Mouse (Mus musculus): Measurements from ENCODE around the gene Ldlr. TPM values are rescaled to one million over a fixed set of nuclear protein-coding genes. Genes with fewer than 3 reads are reported as not detected.
"Not testable (repeated sequence)": the region's sequence is repeated elsewhere in the genome, so short reads cannot be mapped to it uniquely, and the experiment has no call there.

Ldlr gene
- total RNA-seq, 2 experiments from 2014 or later = 9.0 to 13.1 TPM

DNA sequence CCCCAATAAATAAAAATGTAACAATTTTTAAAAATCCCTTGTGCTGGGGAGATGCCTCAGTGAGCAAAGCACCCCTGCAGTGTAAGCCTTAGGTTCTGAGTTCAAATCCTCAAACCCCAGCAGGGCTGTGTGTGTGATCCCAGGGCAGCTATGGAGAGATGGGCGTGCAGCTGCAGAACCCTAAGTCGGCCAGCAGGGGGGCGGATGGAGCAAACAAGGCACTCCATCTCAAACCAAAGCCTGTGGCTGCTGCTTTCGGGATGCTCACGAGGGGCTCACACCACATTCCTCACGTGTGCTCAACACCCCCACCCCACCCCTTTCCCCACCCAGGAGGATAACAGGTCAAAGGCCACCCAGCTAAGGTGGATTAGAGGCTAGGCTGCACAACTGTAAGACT lies 63.6 kb downstream of the Ldlr start:
- peak; percentile 87 for ATAC-seq (replicated peaks; ENCODE audit: poor library complexity, severe bottlenecking)

GRCm38 (mm10) chr9:21787654-21788053 lies 64.4 kb downstream of the Ldlr start:
- no peak for ATAC-seq (replicated peaks; ENCODE audit: poor library complexity, severe bottlenecking)

DNA sequence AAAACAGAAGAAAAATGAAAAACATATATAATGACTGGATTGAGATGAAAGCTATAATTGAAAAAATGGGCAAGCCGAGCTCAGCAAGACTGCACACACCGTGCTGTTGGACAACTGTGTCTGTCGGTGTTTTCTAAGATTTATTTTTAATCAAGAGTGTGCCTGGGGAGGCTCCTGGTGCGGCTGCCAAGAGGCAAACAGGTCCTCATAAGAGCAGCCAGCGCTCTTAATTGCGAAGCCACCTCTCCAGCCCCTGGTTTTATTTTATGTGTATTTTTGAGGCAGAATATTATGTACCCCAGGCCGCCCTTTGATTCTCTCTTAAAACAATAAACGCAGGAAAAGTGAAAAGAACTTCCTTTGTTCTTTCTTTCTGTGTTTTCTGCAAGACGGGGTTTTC lies 65.0 kb downstream of the Ldlr start:
- ATAC-seq (replicated peaks; ENCODE audit: poor library complexity, severe bottlenecking) = no peak

DNA sequence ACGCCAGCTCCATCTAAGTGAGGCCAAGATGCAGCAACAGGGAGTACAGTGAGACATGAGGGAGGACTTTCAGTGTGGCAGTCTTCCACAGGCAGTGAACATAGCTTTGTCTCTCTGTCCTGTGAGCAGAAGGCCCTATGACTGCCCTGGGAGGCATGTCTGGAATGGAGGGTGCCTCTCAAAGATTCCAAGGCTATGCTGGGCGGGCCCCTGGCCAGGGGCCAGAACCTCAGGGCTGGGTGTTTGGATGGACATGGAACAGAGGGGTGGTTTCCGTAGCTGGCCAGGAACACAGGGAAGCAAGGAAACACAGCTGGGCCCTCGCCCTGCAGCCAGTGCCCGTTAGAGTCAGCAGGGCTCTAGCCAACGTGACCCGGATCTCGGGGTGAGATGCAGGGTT lies 68.6 kb downstream of the Ldlr start:
- ATAC-seq (replicated peaks; ENCODE audit: poor library complexity, severe bottlenecking) = no peak

- ATAC-seq (replicated peaks; ENCODE audit: poor library complexity, severe bottlenecking) = peak; percentile 66
Observed at GRCm38 (mm10) chr9:21792644-21793043, 69.4 kb downstream of the Ldlr start.

DNA sequence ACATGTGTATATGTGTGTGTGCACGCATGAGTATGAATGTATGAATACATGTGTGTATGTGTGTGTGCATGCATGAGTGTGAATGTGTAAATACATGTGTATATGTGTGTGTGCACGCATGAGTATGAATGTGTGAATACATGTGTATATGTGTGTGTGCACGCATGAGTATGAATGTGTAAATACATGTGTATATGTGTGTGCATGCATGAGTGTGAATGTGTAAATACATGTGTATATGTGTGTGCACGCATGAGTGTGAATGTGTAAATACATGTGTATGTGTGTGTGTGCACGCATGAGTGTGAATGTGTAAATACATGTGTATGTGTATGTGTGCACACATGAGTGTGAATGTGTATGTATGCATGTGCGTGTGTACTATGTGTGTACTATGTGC lies 70.2 kb downstream of the Ldlr start:
- ATAC-seq (replicated peaks; ENCODE audit: poor library complexity, severe bottlenecking) = not testable (repeated sequence)

DNA sequence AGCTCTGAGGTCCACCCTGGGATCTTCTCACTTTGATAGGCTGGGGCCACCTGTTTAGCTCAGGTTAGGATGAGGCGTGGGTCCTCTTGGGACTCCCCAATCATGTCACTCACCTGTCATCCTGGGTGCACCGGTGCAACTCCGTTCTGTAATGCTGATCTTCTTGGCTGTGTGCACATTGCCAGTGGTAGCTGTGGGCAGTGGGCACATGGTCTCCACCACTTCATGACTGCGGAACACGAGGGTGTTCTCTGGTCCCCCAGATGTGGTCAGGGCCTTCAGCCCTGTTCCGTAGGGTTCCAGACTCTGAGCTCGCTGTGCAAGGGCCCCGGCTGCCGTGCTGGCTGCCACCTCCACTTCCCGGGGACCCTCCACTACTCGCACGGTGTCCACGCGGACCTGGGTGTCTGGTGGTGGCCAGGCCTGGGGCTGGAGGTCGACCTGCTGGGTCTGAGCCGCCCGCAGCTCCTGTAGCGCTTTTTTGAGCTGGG lies 71.1 kb downstream of the Ldlr start:
- no peak for ATAC-seq (replicated peaks; ENCODE audit: poor library complexity, severe bottlenecking)

GRCm38 (mm10) chr9:21794925-21795324 lies 71.6 kb downstream of the Ldlr start:
- no peak for ATAC-seq (replicated peaks; ENCODE audit: poor library complexity, severe bottlenecking)

GRCm38 (mm10) chr9:21795579-21795978 lies 72.3 kb downstream of the Ldlr start:
- no peak for ATAC-seq (replicated peaks; ENCODE audit: poor library complexity, severe bottlenecking)

DNA sequence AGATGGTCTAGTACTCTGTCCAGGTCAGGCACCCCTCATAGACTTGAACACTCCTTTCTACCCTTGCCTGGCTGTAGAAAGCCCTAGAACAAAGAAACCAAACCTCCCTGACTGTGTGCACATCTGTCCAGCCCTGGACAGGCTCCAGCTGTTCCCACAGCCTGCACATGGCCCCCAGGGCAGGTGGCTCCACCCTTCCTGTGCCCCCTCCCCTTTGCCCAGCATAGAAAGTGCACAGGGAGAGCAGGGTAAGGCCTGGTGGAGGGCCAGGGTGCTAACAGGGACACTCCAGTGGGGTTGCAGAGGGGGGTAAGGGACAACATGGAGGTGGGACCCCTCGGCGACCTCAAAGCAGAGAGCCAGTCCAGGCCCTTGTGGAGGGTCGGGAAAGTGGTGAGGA lies 73.0 kb downstream of the Ldlr start:
- ATAC-seq (replicated peaks; ENCODE audit: poor library complexity, severe bottlenecking) = no peak

DNA sequence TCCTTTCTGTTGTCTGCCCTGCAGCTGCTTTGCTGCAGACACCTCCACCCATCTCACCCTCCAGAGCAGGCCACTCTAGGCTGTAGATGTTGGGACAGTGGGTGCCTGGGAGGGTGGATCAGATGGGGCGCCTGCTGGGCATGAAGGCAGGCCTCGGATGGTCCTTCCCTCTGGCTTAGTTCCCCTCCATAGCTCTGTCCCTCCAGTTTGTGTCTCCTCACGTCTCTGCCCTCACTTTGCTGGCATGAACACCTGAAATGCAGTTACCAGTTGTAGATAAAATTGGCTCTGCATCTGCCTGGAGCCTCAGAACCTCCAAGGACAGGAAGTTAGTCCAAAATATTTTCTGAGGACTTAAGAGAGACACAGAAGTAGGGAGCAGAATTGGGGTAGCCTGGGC lies 73.6 kb downstream of the Ldlr start:
- no peak for ATAC-seq (replicated peaks; ENCODE audit: poor library complexity, severe bottlenecking)

- ATAC-seq (replicated peaks; ENCODE audit: poor library complexity, severe bottlenecking) = peak; percentile 9; the same call in 1 of the 2 replicates
Observed at GRCm38 (mm10) chr9:21797921-21798344, 74.7 kb downstream of the Ldlr start.

DNA sequence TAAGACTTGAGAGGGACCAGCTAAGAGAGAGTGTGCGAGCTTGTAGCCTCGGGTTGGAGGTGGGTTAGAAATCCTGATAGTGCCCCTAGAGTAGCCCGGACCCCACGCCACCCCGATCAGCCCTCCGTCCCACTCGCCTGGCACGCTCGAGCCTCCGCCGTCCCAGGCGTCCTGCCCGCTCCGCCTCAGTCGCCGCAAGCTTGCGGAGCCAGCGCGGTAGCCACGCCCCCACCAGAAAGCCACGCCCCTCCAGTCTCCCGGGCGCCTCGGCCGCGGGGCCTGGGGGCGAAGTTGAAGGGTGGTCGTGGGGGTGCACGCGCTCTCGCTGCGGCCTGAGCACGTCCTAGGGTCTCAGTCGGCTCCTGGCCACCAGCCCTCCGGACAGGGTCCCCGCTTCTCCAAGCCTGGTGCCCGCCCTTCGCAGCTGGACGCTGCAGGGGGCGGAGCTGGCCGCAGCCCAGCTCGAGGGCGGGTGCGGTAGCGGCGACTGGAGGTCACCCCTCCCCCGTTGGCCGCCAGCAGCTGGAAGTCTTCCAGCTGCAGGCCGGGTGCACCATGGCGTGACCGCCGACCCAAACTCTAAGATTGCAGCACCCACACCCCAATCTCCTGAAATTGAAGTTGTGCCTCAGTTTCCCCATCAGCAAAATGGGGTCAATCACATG lies 75.2 kb downstream of the Ldlr start, which contains the start of gene Kank2:
TSS of gene Kank2 (minus strand) at position 400 of the 665 bp plus-strand sequence.
- ATAC-seq (replicated peaks; ENCODE audit: poor library complexity, severe bottlenecking) = peak; percentile 80

- ATAC-seq (replicated peaks; ENCODE audit: poor library complexity, severe bottlenecking) = no peak
Observed at GRCm38 (mm10) chr9:21799010-21799350, 75.7 kb downstream of the Ldlr start.

Other genes with a start within 250 kb of the Ldlr start
- 8.4 and 13.9 TPM in 2 replicates for gene Tmed1, start 213.2 kb upstream of the Ldlr start, total RNA-seq (2014; fragmentation: Nextera tagmentation)
- 17.4 and 23.6 TPM in 2 replicates for gene Tmed1, start 213.2 kb upstream of the Ldlr start, total RNA-seq (2017)
- gene AB124611, start 197.3 kb upstream of the Ldlr start, total RNA-seq (2014; fragmentation: Nextera tagmentation) = 17.1 and 27.3 TPM in 2 replicates
- 20.5 and 24.1 TPM in 2 replicates for gene AB124611, start 197.3 kb upstream of the Ldlr start, total RNA-seq (2017)
- gene Carm1, start 176.6 kb upstream of the Ldlr start, total RNA-seq (2014; fragmentation: Nextera tagmentation) = 65.9 and 81.6 TPM in 2 replicates
- gene Carm1, start 176.6 kb upstream of the Ldlr start, total RNA-seq (2017) = 17.0 and 27.3 TPM in 2 replicates
- gene Timm29, start 130.8 kb upstream of the Ldlr start, total RNA-seq (2014; fragmentation: Nextera tagmentation) = 37.5 and 39.9 TPM in 2 replicates
- gene Timm29, start 130.8 kb upstream of the Ldlr start, total RNA-seq (2017) = 51.6 and 59.1 TPM in 2 replicates
- 16.2 and 19.9 TPM in 2 replicates for gene Yipf2, start 130.7 kb upstream of the Ldlr start, total RNA-seq (2014; fragmentation: Nextera tagmentation)
- 12.2 and 18.2 TPM in 2 replicates for gene Yipf2, start 130.7 kb upstream of the Ldlr start, total RNA-seq (2017)
- gene Smarca4, start 107.3 kb upstream of the Ldlr start, total RNA-seq (2014; fragmentation: Nextera tagmentation) = 60.6 and 67.8 TPM in 2 replicates
- 58.6 and 60.7 TPM in 2 replicates for gene Smarca4, start 107.3 kb upstream of the Ldlr start, total RNA-seq (2017)
- 31.4 and 46.5 TPM in 2 replicates for gene Spc24, start 36.8 kb downstream of the Ldlr start, total RNA-seq (2014; fragmentation: Nextera tagmentation)
- 117 and 138 TPM in 2 replicates for gene Spc24, start 36.8 kb downstream of the Ldlr start, total RNA-seq (2017)
- gene Kank2, start 75.3 kb downstream of the Ldlr start, total RNA-seq (2014; fragmentation: Nextera tagmentation) = 1.5 and 2.1 TPM in 2 replicates
- gene Kank2, start 75.3 kb downstream of the Ldlr start, total RNA-seq (2017) = 0.78 and 1.6 TPM in 2 replicates
- gene Angptl8, start 112.0 kb downstream of the Ldlr start, total RNA-seq (2014; fragmentation: Nextera tagmentation) = 1.5 and 3.0 TPM in 2 replicates
- 1.4 TPM in 1 of 2 replicates, not detected in the other for gene Angptl8, start 112.0 kb downstream of the Ldlr start, total RNA-seq (2017)
- gene Dock6, start 129.2 kb downstream of the Ldlr start, total RNA-seq (2014; fragmentation: Nextera tagmentation) = 4.2 TPM in 2 replicates
- gene Dock6, start 129.2 kb downstream of the Ldlr start, total RNA-seq (2017) = 0.52 and 5.6 TPM in 2 replicates
- 22.5 and 33.1 TPM in 2 replicates for gene Rab3d, start 194.7 kb downstream of the Ldlr start, total RNA-seq (2014; fragmentation: Nextera tagmentation)
- 44.0 and 51.7 TPM in 2 replicates for gene Rab3d, start 194.7 kb downstream of the Ldlr start, total RNA-seq (2017)
- gene Ccdc159, start 204.0 kb downstream of the Ldlr start, total RNA-seq (2014; fragmentation: Nextera tagmentation) = not detected in 2 replicates
- gene Ccdc159, start 204.0 kb downstream of the Ldlr start, total RNA-seq (2017) = 0.69 TPM in 1 of 2 replicates, not detected in the other
- gene Tmem205, start 204.1 kb downstream of the Ldlr start, total RNA-seq (2014; fragmentation: Nextera tagmentation) = 40.4 and 75.8 TPM in 2 replicates
- 21.1 and 33.3 TPM in 2 replicates for gene Tmem205, start 204.1 kb downstream of the Ldlr start, total RNA-seq (2017)
- 0.58 and 1.4 TPM in 2 replicates for gene Plppr2, start 213.6 kb downstream of the Ldlr start, total RNA-seq (2014; fragmentation: Nextera tagmentation)
- gene Plppr2, start 213.6 kb downstream of the Ldlr start, total RNA-seq (2017) = not detected in 2 replicates
- gene Swsap1, start 232.3 kb downstream of the Ldlr start, total RNA-seq (2014; fragmentation: Nextera tagmentation) = 7.8 and 9.9 TPM in 2 replicates
- 7.6 and 8.2 TPM in 2 replicates for gene Swsap1, start 232.3 kb downstream of the Ldlr start, total RNA-seq (2017)
- gene Epor, start 240.0 kb downstream of the Ldlr start, total RNA-seq (2014; fragmentation: Nextera tagmentation) = 0.21 and 0.41 TPM in 2 replicates
- gene Epor, start 240.0 kb downstream of the Ldlr start, total RNA-seq (2017) = 0.77 TPM in 1 of 2 replicates, not detected in the other